Mouse (Mus musculus) liver, embryonic 14.5 days (tissue): ENCODE data around the gene BC048671. TPM values are rescaled to one million over a fixed set of nuclear protein-coding genes. Genes with fewer than 3 reads are reported as not detected.

Source experiments
- ATAC-seq: fragments of 200-750 bp; cut with Nextera tagmentation; 2 replicates; pipeline ENCODE4 v1.8.0; 2017; ENCODE audit warnings: moderate number of reproducible peaks, mild to moderate bottlenecking, moderate library complexity; ENCODE audit not compliant: insufficient read depth
- DNase-seq, 3 experiments: peaks; one replicate each; pipeline ENCODE4 v3.0.0-alpha.2; 2012 to 2013; ENCODE audit warnings: low read depth in 3 of 3, low spot score in 3 of 3
- H3K27ac ChIP-seq: fragments of 300-500 bp; sonication (generic); 2 replicates; pipeline ENCODE4 v1.5.1; 2014; ENCODE audit warnings: moderate library complexity, mild to moderate bottlenecking, control low read depth, inconsistent platforms
- H3K27me3 ChIP-seq: fragments of 300-500 bp; sonication (generic); 2 replicates; pipeline ENCODE4 v1.6.1; 2014; ENCODE audit warnings: mild to moderate bottlenecking, low read length, moderate library complexity; ENCODE audit not compliant: control insufficient read depth, insufficient read depth
- H3K36me3 ChIP-seq: fragments of 300-500 bp; sonication (generic); replicated peaks from 2 replicates; pipeline ENCODE4 v1.6.1; 2014; ENCODE audit warnings: low read depth; ENCODE audit not compliant: control insufficient read depth, insufficient read depth
- H3K4me1 ChIP-seq, 2 experiments: fragments of 200-500 bp in 1 of 2; fragments of 300-500 bp in 1 of 2; sonication (generic) in 1 of 2; replicated peaks; 2 replicates each; pipeline ENCODE4 v1.6.1; 2012 to 2014; ENCODE audit warnings: antibody characterized with exemption in 1 of 2, inconsistent platforms in 1 of 2, low read length in 1 of 2; ENCODE audit not compliant: control insufficient read depth in 2 of 2, insufficient read depth in 2 of 2
- H3K4me2 ChIP-seq: fragments of 300-500 bp; sonication (generic); 2 replicates; pipeline ENCODE4 v1.6.1; 2014; ENCODE audit warnings: low read depth, mild to moderate bottlenecking, control low read depth, moderate library complexity
- H3K4me3 ChIP-seq, 2 experiments: fragments of 200-500 bp in 1 of 2; fragments of 300-500 bp in 1 of 2; sonication (generic) in 1 of 2; 2 replicates each; pipeline ENCODE4 v1.5.1; 2012 to 2014; ENCODE audit warnings: low read depth in 2 of 2, low read length in 2 of 2, mild to moderate bottlenecking in 2 of 2, control low read depth in 1 of 2, inconsistent platforms in 1 of 2, moderate library complexity in 1 of 2; ENCODE audit not compliant: insufficient read depth in 1 of 2
- H3K9ac ChIP-seq: fragments of 300-500 bp; sonication (generic); replicated peaks from 2 replicates; pipeline ENCODE4 v1.6.1; 2014; ENCODE audit warnings: mild to moderate bottlenecking, control low read depth, moderate library complexity
- H3K9me3 ChIP-seq: fragments of 300-500 bp; sonication (generic); 2 replicates; pipeline ENCODE4 v1.6.1; 2016; ENCODE audit warnings: low read length, mixed read lengths; ENCODE audit not compliant: control insufficient read depth
- CTCF ChIP-seq: IDR thresholded peaks from 2 replicates; pipeline ENCODE4 v1.5.1; 2016; ENCODE audit warnings: antibody characterized with exemption, low read depth, control low read depth
- EP300 ChIP-seq: IDR thresholded peaks from 2 replicates; pipeline ENCODE4 v1.6.1; 2016; ENCODE audit warnings: antibody characterized with exemption, low read depth
- WGBS: fragments of 180-500 bp; shearing (Covaris S2); extraction: QIAGEN DNeasy Blood & Tissue Kit; methylation state at CpG from one replicate; pipeline ENCODE4 v1.1.7; 2014; ENCODE audit not compliant: insufficient replicate concordance; 5-methylcytosine and 5-hydroxymethylcytosine counted together
- polyA plus RNA-seq, 2 experiments: library from polyadenylated mRNA; depleted of rRNA in 1 of 2; stranded (reverse) in 1 of 2; unstranded in 1 of 2; fragments of >200 nt; fragmentation: Nextera tagmentation in 1 of 2; extraction: Ambion mirVana in 1 of 2; gene quantifications; 2 replicates each; pipeline versions ENCODE4 v1.2.1 to v1.2.3; 2012 to 2014

The BC048671 gene
- polyA plus RNA-seq, 2 experiments = not detected

- Histone ChIP-seq H3K36me3 (no peaks in the 10 kb centered on the region), H3K4me3 (no peak overlapping the region), H3K9ac (no peak overlapping the region), H3K27me3 (no peaks in the 10 kb centered on the region), H3K4me1 (no peaks in the 10 kb centered on the region), H3K27ac (no peak overlapping the region), H3K9me3 (no peaks in the 10 kb centered on the region), H3K4me2 (no peak overlapping the region)
- WGBS = 64% methylated on average over 2 of the region's 2 CpGs
- no peak for TF ChIP-seq CTCF
- no peak for TF ChIP-seq EP300
- DNase-seq = no peak
- no peak for ATAC-seq
These were observed 49.0 kb downstream of the BC048671 start for GRCm38 (mm10) chr6:90350011-90350410.

Other genes with a start within 250 kb of the BC048671 start
- not detected in 2 replicates for gene Vmn1r49, start 222.7 kb upstream of the BC048671 start, polyA plus RNA-seq (2012; rRNA removed)
- gene Vmn1r49, start 222.7 kb upstream of the BC048671 start, polyA plus RNA-seq (2014; fragmentation: Nextera tagmentation; extraction: Ambion mirVana) = not detected in 2 replicates
- not detected in 2 replicates for gene Vmn1r50, start 199.8 kb upstream of the BC048671 start, polyA plus RNA-seq (2012; rRNA removed)
- gene Vmn1r50, start 199.8 kb upstream of the BC048671 start, polyA plus RNA-seq (2014; fragmentation: Nextera tagmentation; extraction: Ambion mirVana) = not detected in 2 replicates
- not detected in 2 replicates for gene Vmn1r51, start 178.6 kb upstream of the BC048671 start, polyA plus RNA-seq (2012; rRNA removed)
- not detected in 2 replicates for gene Vmn1r51, start 178.6 kb upstream of the BC048671 start, polyA plus RNA-seq (2014; fragmentation: Nextera tagmentation; extraction: Ambion mirVana)
- gene Vmn1r52, start 126.4 kb upstream of the BC048671 start, polyA plus RNA-seq (2012; rRNA removed) = not detected in 2 replicates
- gene Vmn1r52, start 126.4 kb upstream of the BC048671 start, polyA plus RNA-seq (2014; fragmentation: Nextera tagmentation; extraction: Ambion mirVana) = not detected in 2 replicates
- gene V1ra8, start 98.4 kb upstream of the BC048671 start, polyA plus RNA-seq (2012; rRNA removed) = not detected in 2 replicates
- not detected in 2 replicates for gene V1ra8, start 98.4 kb upstream of the BC048671 start, polyA plus RNA-seq (2014; fragmentation: Nextera tagmentation; extraction: Ambion mirVana)
- not detected in 2 replicates for gene Vmn1r53, start 76.8 kb upstream of the BC048671 start, polyA plus RNA-seq (2012; rRNA removed)
- gene Vmn1r53, start 76.8 kb upstream of the BC048671 start, polyA plus RNA-seq (2014; fragmentation: Nextera tagmentation; extraction: Ambion mirVana) = not detected in 2 replicates
- not detected in 2 replicates for gene Vmn1r54, start 54.9 kb upstream of the BC048671 start, polyA plus RNA-seq (2012; rRNA removed)
- not detected in 2 replicates for gene Vmn1r54, start 54.9 kb upstream of the BC048671 start, polyA plus RNA-seq (2014; fragmentation: Nextera tagmentation; extraction: Ambion mirVana)
- gene Chst13, start 24.0 kb downstream of the BC048671 start, polyA plus RNA-seq (2012; rRNA removed) = 9.0 and 9.1 TPM in 2 replicates
- gene Chst13, start 24.0 kb downstream of the BC048671 start, polyA plus RNA-seq (2014; fragmentation: Nextera tagmentation; extraction: Ambion mirVana) = 14.3 and 14.6 TPM in 2 replicates
- 14.6 and 17.5 TPM in 2 replicates for gene Uroc1, start 32.1 kb downstream of the BC048671 start, polyA plus RNA-seq (2012; rRNA removed)
- 9.6 and 11.5 TPM in 2 replicates for gene Uroc1, start 32.1 kb downstream of the BC048671 start, polyA plus RNA-seq (2014; fragmentation: Nextera tagmentation; extraction: Ambion mirVana)
- 3.0 and 3.3 TPM in 2 replicates for gene Zxdc, start 68.3 kb downstream of the BC048671 start, polyA plus RNA-seq (2012; rRNA removed)
- gene Zxdc, start 68.3 kb downstream of the BC048671 start, polyA plus RNA-seq (2014; fragmentation: Nextera tagmentation; extraction: Ambion mirVana) = 3.0 and 3.9 TPM in 2 replicates
- 0.01 and 0.18 TPM in 2 replicates for gene Cfap100, start 127.6 kb downstream of the BC048671 start, polyA plus RNA-seq (2012; rRNA removed)
- gene Cfap100, start 127.6 kb downstream of the BC048671 start, polyA plus RNA-seq (2014; fragmentation: Nextera tagmentation; extraction: Ambion mirVana) = 0.06 TPM in 1 of 2 replicates, not detected in the other
- gene Klf15, start 161.4 kb downstream of the BC048671 start, polyA plus RNA-seq (2012; rRNA removed) = 7.1 and 7.6 TPM in 2 replicates
- 9.9 and 10.2 TPM in 2 replicates for gene Klf15, start 161.4 kb downstream of the BC048671 start, polyA plus RNA-seq (2014; fragmentation: Nextera tagmentation; extraction: Ambion mirVana)
- 8.4 and 9.2 TPM in 2 replicates for gene Aldh1l1, start 185.2 kb downstream of the BC048671 start, polyA plus RNA-seq (2012; rRNA removed)
- 10.6 and 12.5 TPM in 2 replicates for gene Aldh1l1, start 185.2 kb downstream of the BC048671 start, polyA plus RNA-seq (2014; fragmentation: Nextera tagmentation; extraction: Ambion mirVana)